Mouse (Mus musculus): ENCODE measurements around the gene Maip1. TPM values are rescaled to one million over a fixed set of nuclear protein-coding genes. Genes with fewer than 3 reads are reported as not detected.

The Maip1 gene
- total RNA-seq (2021), result 10 to 100 TPM; 11.6 to 11.9 TPM
- long read RNA-seq, experiment 1, transcript Maip1-201 (5 exons, 3,540 nt), result major isoform, 19 of 27 reads
- long read RNA-seq, experiment 1, partial matches to known transcripts, result 1 of 27 reads
- long read RNA-seq, experiment 1, other reads (novel, unspliced or antisense), result 7 of 27 reads
- long read RNA-seq, experiment 2, transcript Maip1-201 (5 exons, 3,540 nt), result major isoform, 20 of 27 reads
- long read RNA-seq, experiment 2, partial matches to known transcripts, result 2 of 27 reads
- long read RNA-seq, experiment 2, other reads (novel, unspliced or antisense), result 5 of 27 reads

- DNase-seq (ENCODE audit: low spot score in 2 of 2), result peak; percentile 78
These were observed at the start of gene Maip1, which contains the start of gene Tyw5 for GRCm38 (mm10) chr1:57406187-57407151. Maip1 (plus strand) TSS chr1:57406328. Tyw5 (minus strand) TSS chr1:57407101.

GRCm38 (mm10) chr1:57358546-57358945 lies 47.6 kb upstream of the Maip1 start:
- no peak for DNase-seq (ENCODE audit: low spot score in 2 of 2)

GRCm38 (mm10) chr1:57367446-57367845 lies 38.7 kb upstream of the Maip1 start:
- no peak for DNase-seq (ENCODE audit: low spot score in 2 of 2)

- no peak for DNase-seq (ENCODE audit: low spot score in 2 of 2)
These were observed 37.0 kb upstream of the Maip1 start for GRCm38 (mm10) chr1:57369111-57369510.

DNA sequence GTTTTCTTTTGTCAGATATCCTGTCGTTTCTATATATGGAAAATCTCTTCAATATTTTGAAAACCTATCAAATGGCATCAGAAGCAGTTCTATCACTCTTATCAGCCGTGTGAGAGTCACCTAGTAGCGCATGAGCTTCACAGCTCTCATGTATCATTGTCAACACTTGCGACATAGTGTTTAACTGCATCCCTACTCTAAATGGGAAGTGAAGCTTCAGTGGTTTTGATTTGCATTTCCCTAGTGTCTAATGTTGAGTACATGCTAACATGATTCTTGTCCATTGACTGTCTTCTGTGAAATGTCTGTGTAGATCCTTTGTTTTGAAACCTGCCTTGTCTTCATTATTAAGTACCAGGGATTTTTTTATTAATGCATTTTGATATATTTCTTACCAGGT lies 35.7 kb upstream of the Maip1 start:
- no peak for DNase-seq (ENCODE audit: low spot score in 2 of 2)

GRCm38 (mm10) chr1:57375276-57375675 lies 30.9 kb upstream of the Maip1 start:
- DNase-seq (ENCODE audit: low spot score in 2 of 2), result no peak

DNA sequence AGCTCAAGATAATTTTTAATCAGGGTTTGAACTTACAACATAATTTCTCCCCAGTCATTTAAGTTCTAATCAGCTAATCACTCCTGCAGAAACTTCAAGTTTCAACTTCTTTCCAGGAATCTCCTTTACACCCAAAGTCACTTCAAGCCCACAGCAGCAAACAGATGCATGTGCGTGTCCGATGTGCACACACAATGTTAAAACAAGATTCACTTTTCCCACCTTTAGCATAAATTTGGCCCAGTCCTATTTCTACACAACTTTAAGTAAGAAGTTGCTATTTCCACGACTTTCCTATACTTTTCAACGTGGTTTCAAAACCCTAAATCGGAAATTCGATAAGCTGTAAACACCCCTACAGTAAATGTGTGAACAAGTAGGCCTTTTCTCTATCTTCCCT lies 29.3 kb upstream of the Maip1 start:
- DNase-seq (ENCODE audit: low spot score in 2 of 2), result no peak

- DNase-seq (ENCODE audit: low spot score in 2 of 2), result peak; percentile 95 to 98
These were observed 28.5 kb upstream of the Maip1 start, which contains the start of gene 1700066M21Rik for GRCm38 (mm10) chr1:57377376-57378341. 1700066M21Rik (plus strand) TSS chr1:57377620.

GRCm38 (mm10) chr1:57386519-57386918 lies 19.6 kb upstream of the Maip1 start:
- DNase-seq (ENCODE audit: low spot score in 2 of 2), result no peak

- DNase-seq (ENCODE audit: low spot score in 2 of 2), result peak; percentile 52 to 60
These were observed 18.3 kb upstream of the Maip1 start for GRCm38 (mm10) chr1:57387876-57388275.

DNA sequence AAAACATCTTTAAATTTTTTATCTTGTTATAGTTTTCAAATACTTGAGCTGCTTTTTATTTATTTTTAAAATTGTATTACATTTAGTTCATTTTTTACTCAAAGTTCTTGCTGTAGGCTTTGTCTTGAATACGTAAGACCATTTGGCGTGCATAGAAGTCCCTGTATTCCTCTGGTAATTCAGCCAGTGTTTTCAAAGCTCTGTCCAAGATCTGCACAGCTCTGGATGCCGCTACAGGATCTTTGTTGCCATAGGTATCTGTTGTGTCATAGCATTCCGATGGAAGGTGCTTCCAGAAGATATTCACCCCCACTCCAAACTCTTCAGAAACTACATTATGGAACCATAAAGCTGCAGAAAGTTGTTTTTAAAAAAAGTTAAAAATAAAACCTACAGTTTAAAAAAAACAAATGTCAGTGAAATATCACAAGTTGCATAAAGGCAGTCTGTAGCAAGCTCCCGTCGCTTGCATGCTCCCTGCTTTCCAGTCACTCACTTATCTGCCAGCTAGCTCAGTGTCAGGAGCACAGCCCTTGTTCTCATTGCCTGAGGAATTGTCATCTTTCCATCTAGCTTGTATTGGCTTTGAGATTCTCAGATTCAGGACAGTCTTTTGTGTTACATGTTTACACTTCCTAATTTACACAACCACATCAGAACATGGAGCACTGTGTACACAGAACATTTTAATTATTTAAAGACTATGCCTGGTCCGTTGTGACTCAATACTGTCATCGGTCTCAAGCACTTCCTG lies 17.5 kb upstream of the Maip1 start:
- no peak for DNase-seq (ENCODE audit: low spot score in 2 of 2)

GRCm38 (mm10) chr1:57390993-57391790 lies 14.9 kb upstream of the Maip1 start:
- DNase-seq (ENCODE audit: low spot score in 2 of 2), result no peak

- DNase-seq (ENCODE audit: low spot score in 2 of 2), result no peak
These were observed 13.7 kb upstream of the Maip1 start for GRCm38 (mm10) chr1:57392417-57392816.

GRCm38 (mm10) chr1:57394051-57394450 lies 12.1 kb upstream of the Maip1 start:
- DNase-seq (ENCODE audit: low spot score in 2 of 2), result peak; percentile 70 to 74

GRCm38 (mm10) chr1:57400321-57400720 lies 5.8 kb upstream of the Maip1 start:
- no peak for DNase-seq (ENCODE audit: low spot score in 2 of 2)

GRCm38 (mm10) chr1:57400877-57401276 lies 5.3 kb upstream of the Maip1 start:
- no peak for DNase-seq (ENCODE audit: low spot score in 2 of 2)

DNA sequence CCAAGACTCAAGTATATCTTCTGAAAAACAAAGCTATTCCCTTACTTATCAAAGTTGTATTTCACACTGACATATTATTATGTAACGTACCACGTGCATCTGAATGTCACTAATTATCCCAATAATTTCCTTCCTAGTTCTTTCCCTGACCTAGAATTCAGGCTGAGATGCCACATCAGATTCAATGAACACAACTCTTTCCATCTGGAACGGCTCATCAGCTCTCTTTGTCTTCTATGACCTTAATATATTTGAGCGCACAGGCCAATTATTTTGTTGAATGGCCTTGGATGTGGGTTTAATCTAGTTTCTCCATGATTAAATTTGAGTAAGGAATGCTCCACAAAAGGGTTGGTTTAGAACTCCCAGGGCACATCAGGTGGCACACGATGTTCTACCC lies 4.0 kb upstream of the Maip1 start:
- no peak for DNase-seq (ENCODE audit: low spot score in 2 of 2)

DNA sequence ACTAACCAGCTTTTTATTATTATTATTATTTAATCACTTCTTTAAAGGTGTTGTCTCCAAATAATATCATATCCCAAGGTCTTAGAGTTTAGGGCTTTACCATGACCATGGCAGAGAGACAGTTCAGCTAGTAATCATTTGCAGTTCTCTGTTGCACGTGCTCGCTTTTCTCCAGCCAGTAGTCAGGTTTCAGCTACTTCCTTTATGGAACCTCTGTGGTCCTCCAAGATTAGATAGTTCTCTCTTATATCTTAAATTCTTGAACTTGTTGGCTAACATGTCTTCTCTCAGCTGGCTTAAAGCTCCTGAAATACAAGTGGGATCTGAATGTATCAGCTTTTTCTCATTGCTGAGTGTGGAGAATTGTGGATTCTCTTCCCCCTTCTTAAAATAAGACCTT lies 2.9 kb downstream of the Maip1 start:
- no peak for DNase-seq (ENCODE audit: low spot score in 2 of 2)

DNA sequence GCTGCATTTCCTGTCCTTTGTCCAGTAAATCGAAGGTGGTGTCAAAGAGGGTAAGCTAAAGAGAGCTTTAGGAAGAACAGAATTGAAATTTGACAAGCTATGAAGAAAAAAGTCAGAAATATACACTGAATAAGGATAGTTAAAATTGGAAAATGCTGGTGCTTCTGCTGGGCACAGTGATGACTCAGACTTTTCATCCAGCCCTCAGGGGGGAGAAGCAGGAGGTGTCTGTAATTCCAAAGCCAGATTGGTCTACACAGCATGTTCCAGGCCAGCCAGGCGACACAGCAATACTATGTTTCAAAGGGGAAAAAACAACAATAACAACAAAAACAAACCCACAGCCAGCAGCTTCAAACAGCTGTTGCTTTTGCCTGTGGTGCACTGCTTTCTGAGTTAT lies 7.3 kb downstream of the Maip1 start:
- no peak for DNase-seq (ENCODE audit: low spot score in 2 of 2)
